Mouse (Mus musculus): ENCODE data around the gene Calhm6.

- TF ChIP-seq CTCF (IDR thresholded peaks at IDR 0.05; ENCODE audit: low read depth): no peak
- no peak for TF ChIP-seq EP300 (IDR thresholded peaks at IDR 0.05; ENCODE audit: low read depth)
Observed at GRCm38 (mm10) chr10:34095964-34096363, 31.8 kb downstream of the Calhm6 start.
